Mouse (Mus musculus): ENCODE results near the gene Hist1h4k. TPM values are rescaled to one million over a fixed set of nuclear protein-coding genes. Genes with fewer than 3 reads are reported as not detected.
"Not testable (repeated sequence)": the region's sequence is repeated elsewhere in the genome, so short reads cannot be mapped to it uniquely, and the experiment has no call there.

Gene Hist1h4k
- total RNA-seq, 4 experiments from 2014 or later, result 68.3 to 123 (median 109) TPM

- DNase-seq, result no peak
Measured at GRCm38 (mm10) chr13:21718381-21719080, 31.8 kb downstream of the Hist1h4k start.

GRCm38 (mm10) chr13:21717397-21718357, 32.6 kb downstream of the Hist1h4k start, which contains the start of gene Hist1h3h:
Hist1h3h (plus strand) TSS chr13:21717659.
- DNase-seq, result peak; percentile 68

GRCm38 (mm10) chr13:21716540-21717391, 33.5 kb downstream of the Hist1h4k start:
- DNase-seq, result not testable (repeated sequence)

GRCm38 (mm10) chr13:21715864-21716539, 34.3 kb downstream of the Hist1h4k start, which contains the start of the genes Hist1h2bl and Hist1h2ai:
Hist1h2bl (minus strand) TSS chr13:21716143.
Hist1h2ai (plus strand) TSS chr13:21716422.
- peak; percentile 73 for DNase-seq

- no peak for DNase-seq
Measured at GRCm38 (mm10) chr13:21715131-21715863, 35.0 kb downstream of the Hist1h4k start.

- DNase-seq, result peak; percentile 42
Measured at GRCm38 (mm10) chr13:21714725-21715124, 35.6 kb downstream of the Hist1h4k start.

- no peak for DNase-seq
Measured at GRCm38 (mm10) chr13:21711698-21712097, 38.6 kb downstream of the Hist1h4k start.

- DNase-seq, result peak; percentile 62
Measured at GRCm38 (mm10) chr13:21710821-21711525, 39.3 kb downstream of the Hist1h4k start.

- peak; percentile 81 for DNase-seq
Measured at GRCm38 (mm10) chr13:21710031-21710711, 40.1 kb downstream of the Hist1h4k start.

- no peak for DNase-seq
Measured at GRCm38 (mm10) chr13:21706669-21707068, 43.6 kb downstream of the Hist1h4k start.

Small RNA genes lying within 50 kb of the gene (microRNA-seq; reads per million reads assigned to microRNA genes)
- gene Gm44346 (0 reads per million in 2 experiments), gene Gm44357 (0 reads per million in 2 experiments), gene Gm44367 (0 reads per million in 2 experiments), gene Gm44454 (0 reads per million in 2 experiments)

Other genes starting within 250 kb of the Hist1h4k start
- 10 to 100 TPM; 48.5 to 62.2 (median 55.3) TPM for gene Gm11273, start 249.1 kb downstream of the Hist1h4k start, total RNA-seq (2022)
- gene Zkscan8, start 219.4 kb downstream of the Hist1h4k start, total RNA-seq (2022), result 10 to 100 TPM; 20.4 to 30.2 (median 26.0) TPM
- not detected for gene Olfr1366, start 207.7 kb downstream of the Hist1h4k start, total RNA-seq (2022)
- not detected for gene Olfr1535, start 190.6 kb downstream of the Hist1h4k start, total RNA-seq (2022)
- gene Olfr1364, start 168.7 kb downstream of the Hist1h4k start, total RNA-seq (2022), result not detected
- gene Olfr1362, start 136.5 kb downstream of the Hist1h4k start, total RNA-seq (2022), result not detected
- not detected for gene Olfr11, start 108.0 kb downstream of the Hist1h4k start, total RNA-seq (2022)
- gene Olfr1361, start 87.1 kb downstream of the Hist1h4k start, total RNA-seq (2022), result not detected
- gene Olfr1360, start 73.1 kb downstream of the Hist1h4k start, total RNA-seq (2022), result not detected
- not detected for gene Olfr1359, start 52.4 kb downstream of the Hist1h4k start, total RNA-seq (2022)
- gene Hist1h2bl, start 34.4 kb downstream of the Hist1h4k start, total RNA-seq (2022), result 10 to 100 TPM; 19.0 to 38.1 (median 29.8) TPM
- 1 to 10 TPM; 2.1 to 9.9 (median 7.2) TPM for gene Hist1h2ai, start 34.1 kb downstream of the Hist1h4k start, total RNA-seq (2022)
- 10 to 100 TPM; 23.6 to 39.6 (median 35.8) TPM for gene Hist1h3h, start 32.8 kb downstream of the Hist1h4k start, total RNA-seq (2022)
- 1 to 10 TPM; 3.7 to 7.9 (median 5.3) TPM for gene Hist1h2bm, start 28.5 kb downstream of the Hist1h4k start, total RNA-seq (2022)
- 10 to 100 TPM in 3 of 4 experiments, 1 to 10 TPM in 1; 7.2 to 11.3 (median 10.4) TPM for gene Hist1h4j, start 15.4 kb downstream of the Hist1h4k start, total RNA-seq (2022)
- 10 to 100 TPM in 1 of 4 experiments, 1 to 10 TPM in 3; 6.2 to 10.4 (median 7.6) TPM for gene Hist1h2ak, start 3.3 kb upstream of the Hist1h4k start, total RNA-seq (2022)
- gene Hist1h2bn, start 3.6 kb upstream of the Hist1h4k start, total RNA-seq (2022), result 10 to 100 TPM; 10.1 to 17.6 (median 15.3) TPM
- gene Hist1h1b, start 30.1 kb upstream of the Hist1h4k start, total RNA-seq (2022), result 10 to 100 TPM; 13.2 to 18.9 (median 15.8) TPM
- 10 to 100 TPM; 45.2 to 52.5 (median 48.0) TPM for gene Hist1h3i, start 32.9 kb upstream of the Hist1h4k start, total RNA-seq (2022)
- gene Hist1h2an, start 36.7 kb upstream of the Hist1h4k start, total RNA-seq (2022), result 1 to 10 TPM in 2 of 4 experiments, not detected in 2; 2.7 to 7.2 TPM
- 10 to 100 TPM in 1 of 4 experiments, 1 to 10 TPM in 3; 6.0 to 15.5 (median 8.6) TPM for gene Hist1h2bp, start 37.0 kb upstream of the Hist1h4k start, total RNA-seq (2022)
- 10 to 100 TPM; 62.2 to 78.1 (median 68.0) TPM for gene Hist1h2bq, start 59.7 kb upstream of the Hist1h4k start, total RNA-seq (2022)
- 10 to 100 TPM in 3 of 4 experiments, 1 to 10 TPM in 1; 6.1 to 36.2 (median 24.9) TPM for gene Hist1h2ao, start 60.0 kb upstream of the Hist1h4k start, total RNA-seq (2022)
- gene Hist1h4m, start 61.2 kb upstream of the Hist1h4k start, total RNA-seq (2022), result 100 to 1,000 TPM; 110 to 175 (median 150) TPM
- gene Hist1h4n, start 81.7 kb upstream of the Hist1h4k start, total RNA-seq (2022), result 100 to 1,000 TPM in 2 of 4 experiments, 10 to 100 TPM in 2; 56.8 to 227 (median 113) TPM
- 10 to 100 TPM; 19.8 to 45.6 (median 32.3) TPM for gene Hist1h2ap, start 83.0 kb upstream of the Hist1h4k start, total RNA-seq (2022)
- gene Hist1h2br, start 83.2 kb upstream of the Hist1h4k start, total RNA-seq (2022), result 10 to 100 TPM; 63.3 to 78.8 (median 69.1) TPM
- 1 to 10 TPM; 1.5 to 6.2 (median 3.6) TPM for gene Zfp184, start 194.6 kb upstream of the Hist1h4k start, total RNA-seq (2022)
- gene Pom121l2, start 230.7 kb upstream of the Hist1h4k start, total RNA-seq (2022), result not detected